ENCODE assay signal across 18 mouse cellular contexts in the genomic region with DNA sequence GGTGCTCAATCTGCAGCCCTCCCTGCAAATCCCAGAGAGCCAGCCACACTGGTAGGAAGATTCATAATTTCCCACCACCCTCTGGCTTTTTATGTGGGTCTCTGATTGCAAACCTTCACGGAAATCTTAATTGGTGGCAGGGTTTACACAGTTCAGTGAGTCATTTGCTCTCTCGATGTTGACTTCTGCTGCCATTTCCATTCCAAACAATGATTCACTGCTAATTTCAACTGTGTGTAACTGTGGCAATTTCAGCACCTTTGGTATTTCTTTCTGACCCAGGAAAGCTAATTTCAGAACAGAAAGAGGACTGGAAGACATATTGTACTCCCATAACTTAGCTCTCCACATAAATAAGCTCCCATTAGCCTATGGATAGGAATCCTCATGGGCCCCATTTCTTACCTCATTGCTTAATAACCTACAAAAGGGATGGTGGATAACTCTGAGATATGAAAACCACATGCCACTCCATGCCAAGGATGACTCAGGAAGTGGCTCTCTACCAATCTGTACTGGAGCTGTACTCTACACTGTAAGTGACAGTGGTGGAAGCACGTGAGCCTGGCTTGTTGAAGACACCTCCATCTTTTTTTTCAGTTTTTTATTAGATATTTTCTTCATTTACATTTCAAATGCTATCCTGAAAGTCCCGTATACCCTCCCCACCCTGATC.
"Had no signal": no experiment of that assay in that cellular context is flagged by ENCODE, and none has a peak within 500 bp of the region (broad histone marks: within the 10 kb centered on the region; RNA-seq: fewer than 3 reads in every experiment).

No protein-coding gene starts in this region.

- H3K27ac ChIP-seq: lung, embryonic 15.5 days; midbrain, embryonic 10.5 days; midbrain, embryonic 12.5 days; neural tube, embryonic 13.5 days; neural tube, embryonic 15.5 days; stomach, embryonic 15.5 days; stomach, postnatal 0 days had no signal

- H3K4me2 ChIP-seq: lung, embryonic 15.5 days; midbrain, embryonic 12.5 days; neural tube, embryonic 13.5 days; neural tube, embryonic 15.5 days; stomach, embryonic 15.5 days had no signal

- ATAC-seq: lung, postnatal 0 days; midbrain, embryonic 16.5 days had no signal

- H3K4me3 ChIP-seq: lung, embryonic 15.5 days; midbrain, embryonic 10.5 days; midbrain, embryonic 12.5 days; myocyte; neural tube, embryonic 13.5 days; neural tube, embryonic 15.5 days; stomach, embryonic 15.5 days had no signal

- DNase-seq: lung, adult 2 months; lung, postnatal 14 days; lung, postnatal 36 days; midbrain, embryonic 14.5 days; right cerebral cortex, postnatal 14 days; thymus, adult 2 months; thymus, postnatal 25 days; thymus, postnatal 4 days had no signal

- H3K9me3 ChIP-seq: lung, embryonic 15.5 days; midbrain, embryonic 10.5 days; midbrain, embryonic 12.5 days; neural tube, embryonic 13.5 days; neural tube, embryonic 15.5 days; stomach, embryonic 15.5 days had no signal

- H3K9ac ChIP-seq: lung, embryonic 15.5 days; midbrain, embryonic 12.5 days; neural tube, embryonic 13.5 days; neural tube, embryonic 15.5 days; stomach, embryonic 15.5 days had no signal

- H3K4me1 ChIP-seq: lung, embryonic 15.5 days; midbrain, embryonic 10.5 days; midbrain, embryonic 12.5 days; neural tube, embryonic 13.5 days; neural tube, embryonic 15.5 days; stomach, embryonic 15.5 days had no signal

- H3K36me3 ChIP-seq: lung, embryonic 15.5 days; midbrain, embryonic 10.5 days; midbrain, embryonic 12.5 days; neural tube, embryonic 13.5 days; neural tube, embryonic 15.5 days; stomach, embryonic 15.5 days had no signal

- H3K27me3 ChIP-seq: lung, embryonic 15.5 days; midbrain, embryonic 12.5 days; neural tube, embryonic 13.5 days; neural tube, embryonic 15.5 days; stomach, embryonic 15.5 days had no signal
